Mouse (Mus musculus): Measurements from ENCODE around the gene Rpl24. TPM values are rescaled to one million over a fixed set of nuclear protein-coding genes. Genes with fewer than 3 reads are reported as not detected.
A peak's percentile ranks its signal among the peaks of the same experiment; 100 is the strongest.

Gene Rpl24
- total RNA-seq, 1 experiment from 2014 or later, result 738 TPM

DNA sequence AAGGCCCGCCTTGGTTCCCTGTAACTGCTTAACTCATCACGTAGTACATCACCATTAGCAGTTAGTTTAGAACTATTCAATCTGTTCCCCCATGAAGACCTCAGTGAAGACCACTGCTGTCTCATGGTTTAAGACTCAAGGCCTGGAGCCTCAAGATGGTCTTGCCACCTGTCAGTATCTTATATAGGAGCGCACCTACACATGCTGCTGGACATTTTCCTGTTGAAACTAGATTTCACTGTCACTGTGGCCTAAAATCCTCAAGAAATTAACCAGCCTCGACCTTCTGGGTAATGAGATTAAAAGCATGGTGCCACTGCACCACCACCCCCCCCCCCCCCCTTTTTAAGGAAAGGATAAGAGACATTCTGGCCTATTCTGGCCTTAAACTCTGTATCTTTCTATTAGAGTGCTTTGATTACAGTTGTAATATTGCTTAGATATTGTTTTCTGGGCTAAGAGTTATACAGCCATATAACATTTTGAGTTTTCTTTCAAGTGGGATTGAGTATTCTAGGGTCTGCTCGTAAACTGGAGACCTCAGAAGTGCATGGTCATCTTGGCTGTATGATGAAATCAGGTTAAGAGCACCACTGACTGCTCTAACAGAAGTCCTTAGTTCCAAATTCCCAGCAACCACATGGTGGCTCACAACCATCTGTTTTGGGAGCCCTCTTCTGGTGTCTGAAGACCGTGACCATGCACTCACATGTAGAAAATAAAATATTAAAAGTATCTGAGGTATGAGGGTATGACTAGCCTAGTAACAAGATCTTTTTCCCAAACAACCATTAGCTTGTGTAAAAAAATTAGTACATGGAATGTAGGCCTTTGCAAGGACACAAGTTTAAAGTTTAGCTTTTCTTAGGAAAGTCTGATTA, 5.9 kb downstream of the Rpl24 start:
- no peak for DNase-seq

GRCm38 (mm10) chr16:55972626-55973201, 6.6 kb downstream of the Rpl24 start:
- no peak for DNase-seq

GRCm38 (mm10) chr16:55973431-55974255, 7.6 kb downstream of the Rpl24 start, which contains the start of gene Zbtb11:
Gene Zbtb11 (plus strand): TSS chr16:55973883.
- DNase-seq, result peak; percentile 100

GRCm38 (mm10) chr16:55974256-55974902, 8.3 kb downstream of the Rpl24 start:
- DNase-seq, result peak; percentile 95

DNA sequence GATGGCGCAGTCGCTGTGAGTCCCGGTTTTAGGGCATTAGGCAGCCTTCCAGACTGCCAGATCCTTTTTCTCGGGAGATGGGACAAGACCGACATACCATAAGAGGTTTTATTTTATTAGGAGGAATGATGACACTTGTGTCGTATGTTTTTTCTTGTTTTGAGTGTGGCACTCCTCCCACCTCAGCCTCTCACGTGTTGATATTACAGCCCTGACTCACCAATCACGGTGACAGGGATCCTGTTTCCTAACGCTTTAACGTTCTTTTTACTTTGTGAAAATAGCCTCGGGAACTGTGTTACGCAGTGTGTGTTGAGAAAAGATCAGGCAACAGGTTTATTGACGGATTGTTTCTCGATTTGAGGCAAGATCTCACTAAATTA, 8.8 kb downstream of the Rpl24 start:
- peak; percentile 26 for DNase-seq

GRCm38 (mm10) chr16:55986001-55986400, 19.9 kb downstream of the Rpl24 start:
- no peak for DNase-seq

DNA sequence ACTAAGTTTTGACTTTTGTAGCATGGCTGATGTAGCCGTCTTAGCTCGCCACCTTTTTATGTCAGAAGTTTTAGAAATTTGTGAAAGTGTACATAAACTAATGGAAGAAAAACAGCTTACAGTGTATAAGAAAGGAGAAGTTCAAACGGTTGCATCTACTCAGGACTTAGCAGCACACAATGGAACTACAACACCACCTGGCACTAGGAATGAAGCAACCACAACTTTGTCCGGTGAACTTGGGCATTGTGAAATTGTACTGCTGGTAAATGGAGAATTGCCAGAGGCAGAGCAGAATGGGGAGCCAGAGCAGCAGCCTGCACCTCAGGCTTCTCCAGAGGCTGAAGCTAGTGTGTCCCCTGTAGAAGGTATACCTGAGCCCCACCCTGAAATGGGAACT, 24.2 kb downstream of the Rpl24 start:
- DNase-seq, result no peak

- DNase-seq, result no peak
Observed at GRCm38 (mm10) chr16:55994235-55994634, 28.2 kb downstream of the Rpl24 start.

- DNase-seq, result no peak
Observed at GRCm38 (mm10) chr16:56006798-56007197, 40.7 kb downstream of the Rpl24 start.

GRCm38 (mm10) chr16:56008862-56009261, 42.8 kb downstream of the Rpl24 start:
- no peak for DNase-seq

DNA sequence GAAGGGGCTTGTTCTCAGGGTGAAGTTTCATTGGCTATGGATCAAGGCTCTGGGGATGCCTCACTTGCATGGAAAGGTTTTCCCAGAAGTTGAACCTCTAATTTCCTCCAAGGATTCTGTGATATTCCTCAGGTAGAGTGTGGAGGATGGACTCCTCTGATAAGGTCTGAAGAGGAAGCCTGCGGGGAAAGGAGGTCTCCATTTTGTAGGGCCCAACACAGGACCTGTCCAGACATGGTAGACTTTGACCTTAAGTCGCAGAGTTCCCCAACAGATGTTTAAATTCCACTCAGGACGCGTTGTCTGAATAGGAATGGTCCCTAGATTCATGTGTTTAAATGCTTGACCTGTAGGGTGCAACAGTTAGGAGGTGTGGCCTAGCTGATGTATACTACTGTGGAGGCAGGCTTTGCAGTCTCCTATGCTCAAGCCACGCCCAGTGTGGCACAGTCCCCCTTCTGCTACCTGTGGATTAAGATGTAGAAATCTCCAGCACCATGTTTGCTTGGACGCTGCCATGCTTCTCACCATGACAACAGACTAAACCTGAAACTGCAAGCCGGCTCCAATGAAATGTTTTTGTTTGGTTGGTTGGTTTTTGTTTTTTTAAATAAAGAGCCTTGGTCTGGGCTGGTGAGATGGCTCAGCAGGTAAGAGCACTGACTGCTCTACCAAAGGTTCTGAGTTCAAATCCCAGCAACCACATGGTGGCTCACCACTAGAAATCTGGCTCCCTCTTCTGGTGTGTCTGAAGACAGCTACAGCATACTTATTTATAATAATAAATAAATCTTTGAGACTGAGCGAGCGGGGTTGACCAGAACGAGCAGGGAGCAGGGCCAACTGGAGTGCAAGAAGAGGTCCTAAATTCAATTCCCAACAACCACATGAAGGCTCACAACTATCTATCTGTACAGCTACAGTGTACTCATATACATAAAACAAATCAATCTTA, 47.0 kb downstream of the Rpl24 start:
- no peak for DNase-seq

GRCm38 (mm10) chr16:56014076-56014475, 48.0 kb downstream of the Rpl24 start:
- DNase-seq, result no peak

DNA sequence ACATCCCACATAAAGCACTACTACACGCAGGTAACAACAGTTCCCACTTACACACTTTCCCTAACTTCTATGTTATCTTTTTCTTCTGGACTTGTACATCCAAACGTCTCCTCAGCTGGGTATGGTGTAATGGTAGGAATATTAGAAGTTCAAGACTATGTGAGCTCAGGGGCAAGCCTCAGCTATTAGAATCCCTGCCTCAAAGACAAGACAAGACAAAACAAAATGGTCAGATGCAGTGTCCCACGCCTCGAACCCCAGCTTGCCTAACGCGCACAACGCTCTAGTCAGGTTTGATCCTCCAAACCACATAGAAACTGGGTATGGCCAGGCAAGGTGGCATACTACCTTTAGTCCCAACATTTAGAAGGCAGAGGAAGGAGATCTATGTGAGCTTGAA, 53.6 kb downstream of the Rpl24 start:
- no peak for DNase-seq

Other genes starting within 250 kb of the Rpl24 start
- gene Nfkbiz, start 127.4 kb upstream of the Rpl24 start, total RNA-seq (2021), result 3.4 and 4.3 TPM in 2 replicates
- 1.6 and 2.0 TPM in 2 replicates for gene Nxpe3, start 71.0 kb upstream of the Rpl24 start, total RNA-seq (2021)
- gene Cep97, start 31.4 kb upstream of the Rpl24 start, total RNA-seq (2021), result 11.4 and 13.1 TPM in 2 replicates
- gene Zbtb11, start 7.6 kb downstream of the Rpl24 start, total RNA-seq (2021), result 20.6 and 22.2 TPM in 2 replicates
- 108 and 117 TPM in 2 replicates for gene Pcnp, start 63.5 kb downstream of the Rpl24 start, total RNA-seq (2021)
- 18.2 and 19.2 TPM in 2 replicates for gene Trmt10c, start 71.5 kb downstream of the Rpl24 start, total RNA-seq (2021)
- gene Senp7, start 82.1 kb downstream of the Rpl24 start, total RNA-seq (2021), result 26.4 and 32.9 TPM in 2 replicates
- gene Impg2, start 238.0 kb downstream of the Rpl24 start, total RNA-seq (2021), result 0.43 and 0.49 TPM in 2 replicates